20 mouse cellular contexts compared by ENCODE assay signal in genomic region chr13:80381280-80381965, GRCm38 (mm10).
A peak's percentile ranks its signal among the peaks of the same experiment; 100 is the strongest.
DNase-seq lines count a peak whose midpoint lies in the region; ATAC-seq and TF ChIP-seq lines count a peak whose summit lies in the region.
"Had no signal": no experiment of that assay in that cellular context is flagged by ENCODE, and none has a peak within 500 bp of the region (broad histone marks: within the 10 kb centered on the region; RNA-seq: fewer than 3 reads in every experiment).

No protein-coding gene starts in this region.

- no peaks in the 10 kb centered on the region for H3K4me1 ChIP-seq in embryonic facial prominence, embryonic 14.5 days (ENCODE audit: control insufficient read depth, insufficient read depth, low read length)
- peaks cover 2% of the 10 kb centered on the region; the same call in 1 of the 2 replicates for H3K4me1 ChIP-seq in forebrain, embryonic 16.5 days (replicated peaks; ENCODE audit: control insufficient read depth, insufficient read depth, low read length)
- peaks cover 6% of the 10 kb centered on the region for H3K4me1 ChIP-seq in midbrain, embryonic 14.5 days (ENCODE audit: control insufficient read depth, insufficient read depth, low read length)
- no peaks in the 10 kb centered on the region for H3K4me1 ChIP-seq in cerebellum, adult 2 months (ENCODE audit: control insufficient read depth, insufficient read depth, low read length)
- H3K4me1 ChIP-seq: limb, embryonic 15.5 days; megakaryocyte, embryonic 14.5 days had no signal

- no peak for TF ChIP-seq CTCF in cerebellum, adult 2 months (IDR thresholded peaks at IDR 0.05; ENCODE audit: borderline replicate concordance, insufficient read depth, low read depth, low read length)

- no peaks in the 10 kb centered on the region for H3K36me3 ChIP-seq in embryonic facial prominence, embryonic 14.5 days (ENCODE audit: control insufficient read depth, insufficient read depth, low read length)
- no peaks in the 10 kb centered on the region for H3K36me3 ChIP-seq in forebrain, embryonic 16.5 days (ENCODE audit: control insufficient read depth, insufficient read depth)
- H3K36me3 ChIP-seq in midbrain, embryonic 14.5 days (ENCODE audit: control insufficient read depth, insufficient read depth, low read length): no peaks in the 10 kb centered on the region
- H3K36me3 ChIP-seq: G1E; limb, embryonic 15.5 days had no signal

- H3K27me3 ChIP-seq in embryonic facial prominence, embryonic 14.5 days (replicated peaks; ENCODE audit: control insufficient read depth, insufficient read depth, low read length): no peaks in the 10 kb centered on the region
- no peaks in the 10 kb centered on the region for H3K27me3 ChIP-seq in forebrain, embryonic 16.5 days (replicated peaks; ENCODE audit: control insufficient read depth, insufficient read depth, low read length)
- H3K27me3 ChIP-seq in midbrain, embryonic 14.5 days (ENCODE audit: control insufficient read depth, insufficient read depth, low read length): no peaks in the 10 kb centered on the region
- H3K27me3 ChIP-seq in cerebellum, adult 2 months (ENCODE audit: control insufficient read depth, insufficient read depth, low read length): no peaks in the 10 kb centered on the region
- H3K27me3 ChIP-seq: limb, embryonic 15.5 days; megakaryocyte, embryonic 14.5 days had no signal

- H3K27ac ChIP-seq in embryonic facial prominence, embryonic 14.5 days (replicated peaks; ENCODE audit: low read depth, low read length): no peak overlapping the region
- H3K27ac ChIP-seq in forebrain, embryonic 16.5 days (ENCODE audit: low read length): no peak overlapping the region
- H3K27ac ChIP-seq in midbrain, embryonic 14.5 days (replicated peaks; ENCODE audit: low read depth, low read length): no peak overlapping the region
- no peak overlapping the region for H3K27ac ChIP-seq in cerebellum, adult 2 months (ENCODE audit: insufficient read depth, low read length)
- H3K27ac ChIP-seq: limb, embryonic 15.5 days had no signal

- no peak overlapping the region for H3K4me3 ChIP-seq in embryonic facial prominence, embryonic 14.5 days (ENCODE audit: low read depth, low read length)
- no peak overlapping the region for H3K4me3 ChIP-seq in forebrain, embryonic 16.5 days (replicated peaks; ENCODE audit: low read length)
- H3K4me3 ChIP-seq in midbrain, embryonic 14.5 days (replicated peaks; ENCODE audit: low read depth, low read length): no peak overlapping the region
- no peak overlapping the region for H3K4me3 ChIP-seq in cerebellum, adult 2 months (replicated peaks; ENCODE audit: insufficient read depth, low read depth, low read length)
- H3K4me3 ChIP-seq: limb, embryonic 15.5 days; megakaryocyte, embryonic 14.5 days had no signal

- peak; percentile 30 for DNase-seq in embryo, embryonic 10.5 days (ENCODE audit: low spot score)
- DNase-seq in embryo, embryonic 9.5 days (ENCODE audit: extremely low spot score): no peak
- DNase-seq in embryonic facial prominence, embryonic 14.5 days (ENCODE audit: low spot score): peak; percentile 55
- peak; percentile 45 for DNase-seq in midbrain, embryonic 14.5 days
- no peak for DNase-seq in kidney, postnatal 4 days
- DNase-seq in layer of hippocampus, postnatal 10 days (ENCODE audit: low spot score in 2 of 2): no peak
- no peak for DNase-seq in cerebellum, adult 2 months
- DNase-seq: adrenal gland, adult 2 months; cerebellum, adult 11-12 months; heart, postnatal 4 days; layer of hippocampus, adult 9-11 months; liver, postnatal 0 days; lung, postnatal 14 days; thymus, postnatal 4 days had no signal

- no peak overlapping the region for H3K9ac ChIP-seq in embryonic facial prominence, embryonic 14.5 days (ENCODE audit: low read depth, low read length)
- no peak overlapping the region for H3K9ac ChIP-seq in forebrain, embryonic 16.5 days (replicated peaks; ENCODE audit: low read depth, low read length)
- H3K9ac ChIP-seq in midbrain, embryonic 14.5 days (replicated peaks; ENCODE audit: low read length): no peak overlapping the region
- H3K9ac ChIP-seq: limb, embryonic 15.5 days; liver, postnatal 0 days had no signal

- no peak for TF ChIP-seq POLR2A in cerebellum, adult 2 months (IDR thresholded peaks at IDR 0.05; ENCODE audit: borderline replicate concordance, insufficient read depth, low read length)

- H3K9me3 ChIP-seq in embryonic facial prominence, embryonic 14.5 days (ENCODE audit: control insufficient read depth, low read length): no peaks in the 10 kb centered on the region
- H3K9me3 ChIP-seq in forebrain, embryonic 16.5 days (ENCODE audit: control insufficient read depth, low read length): no peaks in the 10 kb centered on the region
- H3K9me3 ChIP-seq in midbrain, embryonic 14.5 days (ENCODE audit: control insufficient read depth, low read length): no peaks in the 10 kb centered on the region
- H3K9me3 ChIP-seq: G1E; limb, embryonic 15.5 days; megakaryocyte, embryonic 14.5 days had no signal

- no peak for ATAC-seq in embryonic facial prominence, embryonic 14.5 days (ENCODE audit: low read depth)
- ATAC-seq in forebrain, embryonic 16.5 days: peak; percentile 72
- no peak; the same call in 1 of the 2 replicates for ATAC-seq in midbrain, embryonic 14.5 days (ENCODE audit: low FRiP score, low TSS enrichment)
- ATAC-seq: CD4-positive, CD25-positive, alpha-beta regulatory T cell, adult 4 months; intestine, embryonic 16.5 days; liver, postnatal 0 days had no signal

- no peak overlapping the region for H3K4me2 ChIP-seq in embryonic facial prominence, embryonic 14.5 days (ENCODE audit: low read depth, low read length)
- no peak overlapping the region for H3K4me2 ChIP-seq in forebrain, embryonic 16.5 days (ENCODE audit: low read length)
- no peak overlapping the region for H3K4me2 ChIP-seq in midbrain, embryonic 14.5 days (ENCODE audit: low read length)
- H3K4me2 ChIP-seq: limb, embryonic 15.5 days had no signal

- 66% methylated on average over 4 of the region's 4 CpGs for WGBS in embryonic facial prominence, embryonic 14.5 days
- WGBS in forebrain, embryonic 16.5 days: 52% methylated on average over 4 of the region's 4 CpGs
- 61% methylated on average over 4 of the region's 4 CpGs for WGBS in midbrain, embryonic 14.5 days
- WGBS in cerebellum, adult 2 months: 52% methylated on average over 4 of the region's 4 CpGs

Comparison
In these comparisons a context has a peak if more than half of its experiments do, and no peak if none do; other contexts are left out.
1. DNase-seq: peak in embryo, embryonic 10.5 days (single experiment), embryonic facial prominence, embryonic 14.5 days (single experiment) and midbrain, embryonic 14.5 days (single experiment); none in embryo, embryonic 9.5 days (single experiment), kidney, postnatal 4 days (0 of 2), layer of hippocampus, postnatal 10 days (0 of 2) and cerebellum, adult 2 months (0 of 2).